Mouse (Mus musculus) layer of hippocampus, adult 18-20 months (tissue): ENCODE data around the gene Ptprq. TPM values are rescaled to one million over a fixed set of nuclear protein-coding genes. Genes with fewer than 3 reads are reported as not detected.

Source experiments
- DNase-seq, 2 experiments: peaks; one replicate each; pipeline ENCODE4 v3.0.0; 2022; ENCODE audit warnings: low spot score in 2 of 2
- microRNA-seq, 2 experiments: library from miRNA; unstranded; fragments of <30 nt; microRNA quantifications; one replicate each; pipeline ENCODE4 v1.2.0; 2021
- total RNA-seq, 2 experiments: library from RNA; stranded (reverse); gene quantifications; 2 replicates each; pipeline ENCODE4 v1.2.3; 2021

The Ptprq gene
- total RNA-seq, 2 experiments from 2014 or later: 0.13 to 0.22 TPM

DNA sequence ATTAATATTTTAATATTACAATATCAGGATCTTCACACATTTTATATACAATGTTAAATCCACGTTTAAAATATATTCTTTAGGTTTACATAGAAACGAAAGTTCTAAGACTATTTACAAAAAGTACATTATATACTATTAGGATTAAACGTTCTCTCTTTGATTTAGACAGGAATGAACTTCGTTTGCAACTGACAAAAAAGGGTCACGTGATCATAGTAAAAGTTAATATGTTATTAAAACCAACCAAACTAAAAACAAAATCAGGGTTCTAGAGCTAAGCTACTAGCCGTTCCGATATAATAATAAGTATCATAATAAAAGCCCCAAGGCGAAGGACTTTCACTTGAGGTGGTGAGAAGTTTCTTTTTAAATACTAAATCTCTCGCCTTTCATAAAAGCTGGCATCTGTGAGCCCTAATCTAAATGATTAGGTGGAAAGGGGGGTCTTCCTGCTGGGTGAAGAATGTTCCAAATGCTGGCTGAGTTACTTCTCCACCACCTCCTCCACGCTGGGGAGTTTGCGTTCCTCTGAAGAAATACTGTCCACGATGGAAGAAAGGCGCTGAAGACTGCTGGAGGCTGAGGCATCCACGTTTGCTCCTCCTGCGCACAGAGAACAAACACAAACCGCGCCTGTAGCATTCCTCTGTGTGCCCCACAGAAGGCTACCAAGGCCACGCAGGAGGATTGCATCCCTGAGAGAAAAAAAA, 226.8 kb downstream of the Ptprq start:
- no peak for DNase-seq

DNA sequence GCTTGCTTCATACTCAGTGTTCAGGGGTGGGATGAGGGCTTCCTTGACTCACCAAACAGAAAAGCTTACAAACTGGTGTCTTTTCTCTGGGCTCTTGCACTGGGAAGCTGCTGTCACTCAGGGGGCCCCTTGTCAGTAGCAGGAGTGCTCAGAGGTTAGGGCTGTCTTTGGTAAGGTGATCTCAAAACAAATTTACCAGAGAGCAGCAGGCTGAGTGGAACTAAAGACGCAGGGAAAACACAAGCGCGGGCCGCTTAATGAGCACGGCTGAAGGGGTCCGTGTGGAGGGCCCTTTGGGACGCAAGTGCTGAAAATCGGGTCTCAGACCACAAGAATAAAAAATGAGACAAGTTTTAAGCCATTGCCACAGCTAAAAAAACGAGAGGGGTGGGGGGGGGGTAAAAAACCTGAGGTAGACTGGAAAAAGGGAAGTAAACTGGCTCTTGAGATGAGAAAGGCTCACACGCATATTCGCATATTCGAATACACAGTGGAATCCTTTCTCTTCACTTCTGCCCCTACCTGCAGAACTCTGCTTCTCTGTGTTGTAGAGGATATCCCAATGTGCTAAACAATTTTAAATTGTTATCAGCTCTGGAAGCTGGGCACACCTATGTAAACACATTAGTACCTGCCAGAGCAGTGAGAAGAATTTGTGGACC, 231.1 kb downstream of the Ptprq start:
- no peak for DNase-seq

DNA sequence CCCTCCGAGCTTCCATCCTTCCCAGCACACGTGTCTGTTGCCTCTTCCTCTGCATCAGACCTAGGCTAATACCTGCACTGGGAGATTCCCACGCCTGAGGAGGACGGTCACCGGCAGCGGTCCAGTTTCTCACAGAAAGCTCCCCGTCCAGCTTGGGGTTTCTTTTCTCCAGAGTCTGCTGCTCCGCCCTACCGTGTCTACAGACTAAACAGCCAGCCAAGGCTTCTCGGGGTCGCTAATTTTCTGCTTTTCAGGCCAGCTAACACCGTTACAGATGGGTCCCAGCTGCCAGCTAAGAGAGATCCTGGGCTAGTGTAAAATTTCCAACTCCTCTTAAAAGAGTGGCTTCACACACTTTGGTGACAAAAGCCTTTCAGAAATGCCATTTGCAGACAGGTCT, 233.1 kb downstream of the Ptprq start:
- no peak for DNase-seq

DNA sequence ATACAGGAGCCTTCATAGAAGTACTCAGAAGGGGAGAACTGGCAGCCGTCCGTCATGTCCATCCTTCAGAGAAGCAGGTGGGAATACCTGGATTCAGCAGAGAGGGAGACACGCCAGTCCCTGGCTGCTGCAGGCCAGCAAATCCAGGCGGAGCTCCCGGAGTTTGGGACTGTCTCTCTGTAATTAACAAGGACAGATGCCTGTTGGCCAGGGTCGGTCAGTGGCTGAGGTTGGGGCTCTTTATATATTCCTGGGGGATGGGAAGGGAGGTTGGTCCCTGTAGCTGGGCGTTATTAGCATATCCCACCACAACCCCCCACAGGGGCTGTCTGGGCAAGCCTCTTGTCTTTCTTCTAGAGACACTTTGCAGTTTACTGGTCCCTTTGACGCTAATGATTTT, 234.0 kb downstream of the Ptprq start, which contains the start of gene Myf5:
Gene Myf5, minus strand, starts transcription at position 265 of the 400 bp plus-strand sequence.
- no peak for DNase-seq

DNA sequence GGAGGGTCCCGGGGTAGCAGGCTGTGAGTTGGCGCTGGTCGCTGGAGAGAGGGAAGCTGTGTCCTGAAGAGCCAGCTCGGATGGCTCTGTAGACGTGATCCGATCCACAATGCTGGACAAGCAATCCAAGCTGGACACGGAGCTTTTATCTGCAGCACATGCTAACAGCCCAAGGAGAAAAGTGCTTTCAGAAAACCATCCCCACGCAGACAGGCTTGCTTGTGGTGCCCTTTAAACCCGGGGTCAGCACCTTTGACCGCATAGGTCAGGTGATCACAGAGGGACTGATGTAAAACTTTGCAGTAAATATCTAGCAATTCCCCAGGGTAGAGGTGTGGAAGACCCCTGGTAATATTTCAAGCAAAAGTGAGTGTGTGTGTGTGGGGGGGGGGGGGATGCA, 235.8 kb downstream of the Ptprq start:
- no peak for DNase-seq

DNA sequence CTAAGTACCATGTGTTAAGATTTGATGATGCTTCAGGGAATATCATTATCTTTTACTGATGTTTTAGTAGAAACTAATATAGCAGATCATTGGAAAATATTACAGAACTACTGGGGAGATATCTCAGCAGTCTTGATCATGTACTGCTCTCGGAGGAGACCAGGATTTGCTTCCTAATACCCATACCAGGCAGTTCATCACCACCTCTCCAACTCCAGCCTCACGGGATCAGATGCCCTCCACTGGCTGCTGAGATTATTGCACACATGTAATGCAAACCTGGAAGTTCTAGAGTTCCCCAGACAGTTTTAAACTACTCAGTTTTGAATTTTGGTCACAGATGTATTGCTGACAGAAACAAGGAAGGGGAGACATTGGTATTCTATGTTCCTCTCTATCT, 246.4 kb downstream of the Ptprq start:
- DNase-seq: peak in 1 of 2 experiments; percentile 9

DNA sequence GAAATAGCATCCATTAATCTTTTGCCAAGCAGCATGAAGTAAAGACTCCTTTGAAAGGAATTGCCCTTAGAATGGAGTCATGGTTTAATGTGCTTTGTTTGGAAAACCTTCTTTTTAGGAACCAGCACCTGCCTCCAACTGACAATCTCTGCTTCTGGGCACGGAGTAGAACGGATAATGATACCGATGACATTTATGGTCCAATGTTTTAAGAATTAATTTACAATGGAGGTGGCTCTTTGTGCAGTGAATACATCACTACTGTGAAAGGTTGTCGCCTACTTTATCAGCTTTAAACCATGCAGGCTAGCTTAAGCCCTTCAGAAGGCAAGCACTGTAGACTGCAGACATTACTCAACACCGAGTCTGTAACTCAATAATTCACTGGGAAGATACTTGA, 248.1 kb downstream of the Ptprq start:
- DNase-seq: no peak

DNA sequence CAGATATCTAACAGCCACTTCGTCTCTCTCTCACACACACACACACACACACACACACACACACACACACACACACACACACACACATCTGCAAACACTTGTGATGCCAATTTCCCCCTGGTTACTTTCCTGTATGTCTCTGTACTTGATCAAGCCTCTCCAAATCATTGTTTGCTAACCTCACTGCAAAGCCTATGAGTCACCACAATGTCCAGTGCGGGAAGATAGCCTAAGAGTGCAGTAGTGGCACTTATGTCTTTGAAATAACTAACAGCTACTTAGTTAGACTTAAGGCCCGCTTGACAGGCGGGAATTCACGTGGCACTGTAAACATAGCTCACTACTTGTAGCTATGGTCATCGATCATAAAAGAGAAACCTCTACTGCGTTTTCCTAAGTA, 252.0 kb downstream of the Ptprq start:
- no peak for DNase-seq

Small RNAs within 50 kb of the gene (microRNA-seq; reads per million reads assigned to microRNA genes)
- 0 reads per million in 2 experiments for gene Gm44403

Other genes starting within 250 kb of the Ptprq start
- gene Myf5, start 233.9 kb downstream of the Ptprq start, total RNA-seq: not detected
- gene Myf6, start 225.3 kb downstream of the Ptprq start, total RNA-seq: not detected
- gene Otogl, start 192.1 kb upstream of the Ptprq start, total RNA-seq: under 1 TPM; 0.32 to 0.41 TPM